Mouse (Mus musculus) gastrocnemius, postnatal 10 days (tissue): ENCODE data around the gene Gpr146. TPM values are rescaled to one million over a fixed set of nuclear protein-coding genes. Genes with fewer than 3 reads are reported as not detected.

ENCODE experiments used
- DNase-seq: peaks from one replicate; pipeline ENCODE4 v3.0.0; 2021; ENCODE audit warnings: mixed read lengths
- microRNA-seq, 2 experiments: library from miRNA; unstranded; fragments of <30 nt; microRNA quantifications; one replicate each; pipeline ENCODE4 v1.2.0; 2021
- total RNA-seq, 2 experiments: library from RNA; stranded (reverse); gene quantifications; 2 replicates each; pipeline ENCODE4 v1.2.3; 2021

Gene Gpr146
- total RNA-seq, 2 experiments from 2014 or later: 13.0 to 19.0 TPM

GRCm38 (mm10) chr5:139429818-139430341 is 52.4 kb downstream of the Gpr146 start:
- no peak for DNase-seq

- no peak for DNase-seq
Measured at GRCm38 (mm10) chr5:139432333-139432732, 54.8 kb downstream of the Gpr146 start.

- no peak for DNase-seq
Measured at GRCm38 (mm10) chr5:139432747-139433508, 55.4 kb downstream of the Gpr146 start.

- DNase-seq: no peak
Measured at GRCm38 (mm10) chr5:139433842-139434568, 56.5 kb downstream of the Gpr146 start.

- DNase-seq: no peak
Measured at GRCm38 (mm10) chr5:139434940-139435339, 57.4 kb downstream of the Gpr146 start.

- no peak for DNase-seq
Measured at GRCm38 (mm10) chr5:139437769-139438168, 60.3 kb downstream of the Gpr146 start.

GRCm38 (mm10) chr5:139438440-139438839 is 60.9 kb downstream of the Gpr146 start:
- DNase-seq: no peak

GRCm38 (mm10) chr5:139440451-139440850 is 63.0 kb downstream of the Gpr146 start:
- no peak for DNase-seq

- no peak for DNase-seq
Measured at GRCm38 (mm10) chr5:139440926-139441725, 63.6 kb downstream of the Gpr146 start.

- no peak for DNase-seq
Measured at GRCm38 (mm10) chr5:139441726-139442018, 64.2 kb downstream of the Gpr146 start.

- no peak for DNase-seq
Measured at GRCm38 (mm10) chr5:139442428-139442827, 64.9 kb downstream of the Gpr146 start.

- no peak for DNase-seq
Measured at GRCm38 (mm10) chr5:139442962-139443361, 65.5 kb downstream of the Gpr146 start.

- DNase-seq: no peak
Measured at GRCm38 (mm10) chr5:139445258-139445657, 67.8 kb downstream of the Gpr146 start.

Small RNA genes within 50 kb of the gene (microRNA-seq; reads per million reads assigned to microRNA genes)
- gene Mir339: 145 to 205 reads per million in 2 experiments

Other genes starting within 250 kb of the Gpr146 start
- gene Prkar1b, start 227.7 kb upstream of the Gpr146 start, total RNA-seq: 1 to 10 TPM; 3.2 to 4.3 TPM
- 10 to 100 TPM in 1 of 2 experiments, 1 to 10 TPM in 1; 9.0 to 10.1 TPM for gene Dnaaf5, start 227.5 kb upstream of the Gpr146 start, total RNA-seq
- 10 to 100 TPM; 42.7 to 52.4 TPM for gene Sun1, start 177.1 kb upstream of the Gpr146 start, total RNA-seq
- gene Get4, start 125.4 kb upstream of the Gpr146 start, total RNA-seq: 10 to 100 TPM; 48.4 to 55.6 TPM
- gene Adap1, start 52.1 kb upstream of the Gpr146 start, total RNA-seq: 1 to 10 TPM; 2.2 to 2.6 TPM
- 10 to 100 TPM; 72.0 to 76.4 TPM for gene Cox19, start 26.3 kb upstream of the Gpr146 start, total RNA-seq
- not detected for gene Cyp2w1, start 25.1 kb upstream of the Gpr146 start, total RNA-seq
- 1 to 10 TPM; 1.0 to 1.5 TPM for gene C130050O18Rik, start 27.6 kb downstream of the Gpr146 start, total RNA-seq
- 1 to 10 TPM; 2.3 to 2.7 TPM for gene Gper1, start 45.5 kb downstream of the Gpr146 start, total RNA-seq
- 10 to 100 TPM; 11.8 to 12.2 TPM for gene 3110082I17Rik, start 82.8 kb downstream of the Gpr146 start, total RNA-seq
- 10 to 100 TPM; 10.0 to 11.7 TPM for gene Zfand2a, start 106.9 kb downstream of the Gpr146 start, total RNA-seq
- gene Uncx, start 165.8 kb downstream of the Gpr146 start, total RNA-seq: not detected